Mouse (Mus musculus) limb, embryonic 14.5 days (tissue): ENCODE measurements at regions not wholly inside any gene's neighbourhood (a gene's known extent, or its start where the extent isn't known, plus 50 kb on each side); places are given as distances from the start of the nearest gene placed in this dataset.

Experiments
- ATAC-seq: fragments of 200-750 bp; cut with Nextera tagmentation; 2 replicates; pipeline ENCODE4 v1.8.0; 2017; ENCODE audit warnings: low read depth, moderate number of reproducible peaks, moderate TSS enrichment; ENCODE audit not compliant: low FRiP score
- DNase-seq: peaks from one replicate; pipeline ENCODE4 v3.0.0-alpha.2; 2015; ENCODE audit warnings: low spot score
- H3K27ac ChIP-seq: fragments of 300-500 bp; sonication (generic); replicated peaks from 2 replicates; pipeline ENCODE4 v1.5.1; 2014; ENCODE audit warnings: low read depth, mild to moderate bottlenecking, low read length, moderate library complexity, mixed read lengths
- H3K27me3 ChIP-seq: fragments of 300-500 bp; sonication (generic); 2 replicates; pipeline ENCODE4 v1.6.1; 2014; ENCODE audit warnings: low read length, mixed read lengths; ENCODE audit not compliant: control insufficient read depth, insufficient read depth
- H3K36me3 ChIP-seq: fragments of 300-500 bp; sonication (generic); 2 replicates; pipeline ENCODE4 v1.6.1; 2014; ENCODE audit warnings: mild to moderate bottlenecking, low read length, moderate library complexity, mixed read lengths; ENCODE audit not compliant: control insufficient read depth, insufficient read depth
- H3K4me1 ChIP-seq: fragments of 300-500 bp; sonication (generic); 2 replicates; pipeline ENCODE4 v1.6.1; 2014; ENCODE audit warnings: antibody characterized with exemption, low read length, mixed read lengths; ENCODE audit not compliant: control insufficient read depth, insufficient read depth
- H3K4me2 ChIP-seq: fragments of 300-500 bp; sonication (generic); replicated peaks from 2 replicates; pipeline ENCODE4 v1.6.1; 2014; ENCODE audit warnings: low read depth, mild to moderate bottlenecking, low read length, moderate library complexity; ENCODE audit not compliant: severe bottlenecking
- H3K4me3 ChIP-seq: fragments of 300-500 bp; sonication (generic); replicated peaks from 2 replicates; pipeline ENCODE4 v1.5.1; 2014; ENCODE audit warnings: low read length
- H3K9ac ChIP-seq: fragments of 300-500 bp; sonication (generic); 2 replicates; pipeline ENCODE4 v1.6.1; 2014; ENCODE audit warnings: mild to moderate bottlenecking, low read depth, low read length, moderate library complexity; ENCODE audit not compliant: severe bottlenecking
- H3K9me3 ChIP-seq: fragments of 300-500 bp; sonication (generic); 2 replicates; pipeline ENCODE4 v1.6.1; 2016; ENCODE audit warnings: low read length; ENCODE audit not compliant: control insufficient read depth
- POLR2A ChIP-seq: fragments of 200-500 bp; IDR thresholded peaks from 2 replicates; pipeline ENCODE4 v1.8.0; 2012; ENCODE audit warnings: inconsistent platforms, mild to moderate bottlenecking, moderate library complexity, borderline replicate concordance; ENCODE audit not compliant: insufficient read depth, insufficient read length; ENCODE audit errors: extremely low read depth
- WGBS: fragments of 180-500 bp; shearing (Covaris S2); extraction: QIAGEN DNeasy Blood & Tissue Kit; methylation state at CpG from one replicate; pipeline ENCODE4 v1.1.7; 2014; 5-methylcytosine and 5-hydroxymethylcytosine counted together

GRCm38 (mm10) chr15:69246190-69246966 lies 2745.7 kb upstream of the Lrrc6 start:
- H3K9ac ChIP-seq: no peak overlapping the region
- no peaks in the 10 kb centered on the region for H3K4me1 ChIP-seq
- no peaks in the 10 kb centered on the region for H3K27me3 ChIP-seq
- no peaks in the 10 kb centered on the region for H3K9me3 ChIP-seq
- no peak overlapping the region for H3K4me2 ChIP-seq
- no peak for TF ChIP-seq POLR2A
- no peak for DNase-seq
- no peak overlapping the region for H3K4me3 ChIP-seq
- no peak overlapping the region for H3K27ac ChIP-seq
- H3K36me3 ChIP-seq: no peaks in the 10 kb centered on the region
- 66% methylated on average over 3 of the region's 3 CpGs for WGBS
- no peak for ATAC-seq

- no peaks in the 10 kb centered on the region for H3K4me1 ChIP-seq
- no peaks in the 10 kb centered on the region for H3K36me3 ChIP-seq
- no peaks in the 10 kb centered on the region for H3K27me3 ChIP-seq
- no peak overlapping the region for H3K27ac ChIP-seq
- no peak for ATAC-seq
- DNase-seq: no peak
- TF ChIP-seq POLR2A: no peak
- WGBS: 73% methylated on average over 1 of the region's 1 CpGs
- H3K4me2 ChIP-seq: no peak overlapping the region
- no peak overlapping the region for H3K4me3 ChIP-seq
- H3K9ac ChIP-seq: no peak overlapping the region
- no peaks in the 10 kb centered on the region for H3K9me3 ChIP-seq
These were observed 2734.6 kb upstream of the Lrrc6 start for GRCm38 (mm10) chr15:69235271-69235670.

GRCm38 (mm10) chr15:69224619-69225587 lies 2724.2 kb upstream of the Lrrc6 start:
- H3K4me2 ChIP-seq: no peak overlapping the region
- TF ChIP-seq POLR2A: no peak
- H3K36me3 ChIP-seq: no peaks in the 10 kb centered on the region
- no peak overlapping the region for H3K4me3 ChIP-seq
- no peaks in the 10 kb centered on the region for H3K4me1 ChIP-seq
- no peak overlapping the region for H3K9ac ChIP-seq
- no peak overlapping the region for H3K27ac ChIP-seq
- DNase-seq (no peak), ATAC-seq (no peak)
- 76% methylated on average over 6 of the region's 6 CpGs for WGBS
- H3K27me3 ChIP-seq: no peaks in the 10 kb centered on the region
- H3K9me3 ChIP-seq: no peaks in the 10 kb centered on the region

- Histone ChIP-seq H3K27ac (no peak overlapping the region), H3K36me3 (no peaks in the 10 kb centered on the region), H3K9ac (no peak overlapping the region), H3K4me2 (no peak overlapping the region), H3K27me3 (no peaks in the 10 kb centered on the region), H3K4me3 (no peak overlapping the region), H3K4me1 (no peaks in the 10 kb centered on the region), H3K9me3 (no peaks in the 10 kb centered on the region)
- ATAC-seq (no peak), DNase-seq (no peak)
- TF ChIP-seq POLR2A: no peak
These were observed 2722.7 kb upstream of the Lrrc6 start for GRCm38 (mm10) chr15:69223411-69223810.

GRCm38 (mm10) chr15:69222391-69222790 lies 2721.7 kb upstream of the Lrrc6 start:
- DNase-seq (no peak), ATAC-seq (no peak)
- Histone ChIP-seq H3K9me3 (no peaks in the 10 kb centered on the region), H3K4me3 (no peak overlapping the region), H3K27me3 (no peaks in the 10 kb centered on the region), H3K4me2 (no peak overlapping the region), H3K4me1 (no peaks in the 10 kb centered on the region), H3K9ac (no peak overlapping the region), H3K27ac (no peak overlapping the region), H3K36me3 (no peaks in the 10 kb centered on the region)
- TF ChIP-seq POLR2A: no peak
- WGBS: 75% methylated on average over 1 of the region's 1 CpGs
